Mouse (Mus musculus) neural tube, embryonic 15.5 days (tissue): ENCODE results near the gene Tceal8. TPM values are rescaled to one million over a fixed set of nuclear protein-coding genes. Genes with fewer than 3 reads are reported as not detected.
"Not testable (repeated sequence)": the region's sequence is repeated elsewhere in the genome, so short reads cannot be mapped to it uniquely, and the experiment has no call there.

ENCODE experiments used
- ATAC-seq: fragments of 200-750 bp; cut with Nextera tagmentation; 2 replicates; pipeline ENCODE4 v1.8.0; 2017; ENCODE audit warnings: mild to moderate bottlenecking, moderate TSS enrichment, moderate library complexity; ENCODE audit not compliant: low FRiP score
- H3K27ac ChIP-seq: fragments of 300-500 bp; sonication (generic); replicated peaks from 2 replicates; pipeline ENCODE4 v1.5.1; 2015; ENCODE audit warnings: mild to moderate bottlenecking, inconsistent platforms
- H3K27me3 ChIP-seq: fragments of 300-500 bp; sonication (generic); replicated peaks from 2 replicates; pipeline ENCODE4 v1.6.1; 2015; ENCODE audit warnings: inconsistent platforms
- H3K36me3 ChIP-seq: fragments of 300-500 bp; sonication (generic); 2 replicates; pipeline ENCODE4 v1.6.1; 2015; ENCODE audit warnings: inconsistent platforms
- H3K4me1 ChIP-seq: fragments of 300-500 bp; sonication (generic); 2 replicates; pipeline ENCODE4 v1.6.1; 2015; ENCODE audit warnings: inconsistent platforms
- H3K4me2 ChIP-seq: fragments of 300-500 bp; sonication (generic); 2 replicates; pipeline ENCODE4 v1.6.1; 2015; ENCODE audit warnings: inconsistent platforms, mild to moderate bottlenecking, moderate library complexity
- H3K4me3 ChIP-seq: fragments of 300-500 bp; sonication (generic); replicated peaks from 2 replicates; pipeline ENCODE4 v1.5.1; 2015; ENCODE audit warnings: mild to moderate bottlenecking, inconsistent platforms
- H3K9ac ChIP-seq: fragments of 300-500 bp; sonication (generic); replicated peaks from 2 replicates; pipeline ENCODE4 v1.6.1; 2015; ENCODE audit warnings: mild to moderate bottlenecking, inconsistent platforms
- H3K9me3 ChIP-seq: fragments of 300-500 bp; sonication (generic); replicated peaks from 2 replicates; pipeline ENCODE4 v1.6.1; 2016; ENCODE audit warnings: inconsistent platforms
- WGBS: fragments of 180-500 bp; shearing (Covaris S2); methylation state at CpG from one replicate; pipeline ENCODE4 v1.1.7; 2015; ENCODE audit warnings: mixed read lengths; 5-methylcytosine and 5-hydroxymethylcytosine counted together
- polyA plus RNA-seq: library from polyadenylated mRNA; unstranded; fragments of >200 nt; fragmentation: Nextera tagmentation; extraction: Ambion mirVana; gene quantifications from 2 replicates; pipeline ENCODE4 v1.2.1, GENCODE M21; 2015

The Tceal8 gene
- polyA plus RNA-seq, 1 experiment from 2014 or later, result 118 TPM

- Histone ChIP-seq H3K27me3 (no peaks in the 10 kb centered on the region), H3K4me1 (no peaks in the 10 kb centered on the region), H3K4me2 (peak overlapping the region; percentile 54), H3K9me3 (no peaks in the 10 kb centered on the region), H3K36me3 (no peaks in the 10 kb centered on the region), H3K4me3 (peak overlapping the region; percentile 53), H3K27ac (peak overlapping the region; percentile 87), H3K9ac (no peak overlapping the region)
- WGBS, result 15% methylated on average over 10 of the region's 10 CpGs
- ATAC-seq, result no peak
Observed at GRCm38 (mm10) chrX:136172786-136173185, 644 bp upstream of the Tceal8 start.

- peak overlapping the region; percentile 87 for H3K27ac ChIP-seq
- peak overlapping the region; percentile 53 for H3K4me3 ChIP-seq
- H3K4me2 ChIP-seq, result peak overlapping the region; percentile 54
- H3K9me3 ChIP-seq, result no peaks in the 10 kb centered on the region
- H3K27me3 ChIP-seq, result no peaks in the 10 kb centered on the region
- no peaks in the 10 kb centered on the region for H3K4me1 ChIP-seq
- H3K9ac ChIP-seq, result peak overlapping the region; percentile 59
- H3K36me3 ChIP-seq, result no peaks in the 10 kb centered on the region
- 21% methylated on average over 24 of the region's 24 CpGs for WGBS
- ATAC-seq, result peak; percentile 85
Observed at GRCm38 (mm10) chrX:136171189-136172117, 689 bp downstream of the Tceal8 start.

- no peak for ATAC-seq
- Histone ChIP-seq H3K4me3 (peak overlapping the region; percentile 53), H3K27ac (no peak overlapping the region)
Observed at GRCm38 (mm10) chrX:136170625-136171024, 1.5 kb downstream of the Tceal8 start.

GRCm38 (mm10) chrX:136144195-136144594 is 27.9 kb downstream of the Tceal8 start:
- Histone ChIP-seq H3K9ac (no peak overlapping the region), H3K9me3 (no peaks in the 10 kb centered on the region), H3K27ac (no peak overlapping the region), H3K4me1 (no peaks in the 10 kb centered on the region), H3K27me3 (no peaks in the 10 kb centered on the region), H3K4me3 (no peak overlapping the region), H3K36me3 (no peaks in the 10 kb centered on the region), H3K4me2 (no peak overlapping the region)
- 83% methylated on average over 7 of the region's 7 CpGs for WGBS
- ATAC-seq, result no peak

More at GRCm38 (mm10) chrX:136170625-136171024, 1.5 kb downstream of the Tceal8 start:
- H3K4me1 ChIP-seq, result no peaks in the 10 kb centered on the region
- H3K36me3 ChIP-seq, result no peaks in the 10 kb centered on the region
- no peaks in the 10 kb centered on the region for H3K27me3 ChIP-seq
- H3K9ac ChIP-seq, result 0 out of 2 replicates have a peak overlapping the region, but pooled peaks have one; percentile 26
- no peaks in the 10 kb centered on the region for H3K9me3 ChIP-seq
- 60% methylated on average over 10 of the region's 10 CpGs for WGBS
- peak overlapping the region; percentile 54 for H3K4me2 ChIP-seq

GRCm38 (mm10) chrX:136143711-136144110 is 28.4 kb downstream of the Tceal8 start:
- Histone ChIP-seq H3K4me2 (no peak overlapping the region), H3K4me1 (no peaks in the 10 kb centered on the region), H3K27me3 (no peaks in the 10 kb centered on the region), H3K9me3 (no peaks in the 10 kb centered on the region), H3K36me3 (no peaks in the 10 kb centered on the region), H3K9ac (no peak overlapping the region), H3K4me3 (no peak overlapping the region), H3K27ac (no peak overlapping the region)
- 87% methylated on average over 2 of the region's 2 CpGs for WGBS
- no peak for ATAC-seq

- no peak overlapping the region for H3K9ac ChIP-seq
- no peaks in the 10 kb centered on the region for H3K27me3 ChIP-seq
- no peak for ATAC-seq
- H3K4me3 ChIP-seq, result no peak overlapping the region
- WGBS, result 85% methylated on average over 5 of the region's 5 CpGs
- no peaks in the 10 kb centered on the region for H3K4me1 ChIP-seq
- no peaks in the 10 kb centered on the region for H3K9me3 ChIP-seq
- no peak overlapping the region for H3K4me2 ChIP-seq
- H3K36me3 ChIP-seq, result no peaks in the 10 kb centered on the region
- H3K27ac ChIP-seq, result no peak overlapping the region
Observed at GRCm38 (mm10) chrX:136141385-136141784, 30.8 kb downstream of the Tceal8 start.

- 0 out of 2 replicates have a peak overlapping the region, but pooled peaks have one; percentile 30 for H3K9ac ChIP-seq
- H3K36me3 ChIP-seq, ATAC-seq: not testable (repeated sequence)
Observed at GRCm38 (mm10) chrX:136139640-136140004, 32.5 kb downstream of the Tceal8 start.

GRCm38 (mm10) chrX:136138827-136139639 is 33.1 kb downstream of the Tceal8 start, which contains the start of gene Bex4:
TSS of gene Bex4 (plus strand) at chrX:136138996.
- peak; percentile 98 for ATAC-seq
- H3K27me3 ChIP-seq, H3K9me3 ChIP-seq, H3K27ac ChIP-seq, H3K36me3 ChIP-seq, H3K4me1 ChIP-seq: not testable (repeated sequence)
- peak within 1 kb of the TSS; percentile 52 for H3K4me2 ChIP-seq
- H3K4me3 ChIP-seq, result peak within 1 kb of the TSS; percentile 42
- H3K9ac ChIP-seq, result 0 out of 2 replicates have a peak within 1 kb of the TSS, but pooled peaks have one; percentile 30
- no CpG with 5 or more reads among the region's 64 CpGs for WGBS

More at GRCm38 (mm10) chrX:136139640-136140004, 32.5 kb downstream of the Tceal8 start:
- not testable (repeated sequence) for H3K9me3 ChIP-seq, H3K27ac ChIP-seq, H3K27me3 ChIP-seq, H3K4me1 ChIP-seq
- Histone ChIP-seq H3K4me3 (peak overlapping the region; percentile 42), H3K4me2 (peak overlapping the region; percentile 52)
- 25% methylated on average over 5 of the region's 5 CpGs for WGBS

- Histone ChIP-seq H3K36me3 (no peaks in the 10 kb centered on the region), H3K4me3 (no peak overlapping the region), H3K9me3 (no peaks in the 10 kb centered on the region), H3K27ac (no peak overlapping the region), H3K27me3 (no peaks in the 10 kb centered on the region), H3K4me2 (no peak overlapping the region), H3K9ac (no peak overlapping the region), H3K4me1 (no peaks in the 10 kb centered on the region)
- no peak for ATAC-seq
- WGBS, result 91% methylated on average over 4 of the region's 4 CpGs
Observed at GRCm38 (mm10) chrX:136135559-136135958, 36.6 kb downstream of the Tceal8 start.

GRCm38 (mm10) chrX:136127744-136128064 is 44.4 kb downstream of the Tceal8 start:
- Histone ChIP-seq H3K4me2 (no peak overlapping the region), H3K9ac (no peak overlapping the region), H3K27me3 (no peaks in the 10 kb centered on the region), H3K9me3 (no peaks in the 10 kb centered on the region), H3K4me3 (no peak overlapping the region), H3K27ac (no peak overlapping the region), H3K4me1 (no peaks in the 10 kb centered on the region), H3K36me3 (no peaks in the 10 kb centered on the region)
- WGBS, result 16% methylated on average over 5 of the region's 5 CpGs
- no peak for ATAC-seq

GRCm38 (mm10) chrX:136127038-136127743 is 45.0 kb downstream of the Tceal8 start:
- H3K9me3 ChIP-seq, result no peaks in the 10 kb centered on the region
- H3K36me3 ChIP-seq, result no peaks in the 10 kb centered on the region
- H3K27me3 ChIP-seq, result no peaks in the 10 kb centered on the region
- H3K4me1 ChIP-seq, result no peaks in the 10 kb centered on the region
- H3K27ac ChIP-seq, result no peak overlapping the region
- H3K4me2 ChIP-seq, result no peak overlapping the region
- 61% methylated on average over 8 of the region's 8 CpGs for WGBS
- no peak overlapping the region for H3K9ac ChIP-seq
- ATAC-seq, result no peak
- H3K4me3 ChIP-seq, result no peak overlapping the region
